Mouse (Mus musculus) kidney, adult 2 months (tissue): ENCODE data around the gene Cbx1.

Source experiments
- CTCF ChIP-seq: fragments of 200-500 bp; conservative IDR thresholded peaks from 2 replicates; pipeline ENCODE4 v1.5.1; 2011; ENCODE audit warnings: low read depth, mild to moderate bottlenecking, control low read depth, low read length, moderate library complexity, mixed read lengths; ENCODE audit not compliant: insufficient read depth, insufficient read length
- POLR2A ChIP-seq: fragments of 200-500 bp; IDR thresholded peaks from one replicate; pipeline ENCODE4 v1.6.1; 2011; ENCODE audit warnings: low read depth, low read length, control low read depth

GRCm38 (mm10) chr11:96816494-96816893 lies 27.6 kb downstream of the Cbx1 start:
- no peak for TF ChIP-seq POLR2A
- TF ChIP-seq CTCF, result no peak
